Mouse (Mus musculus): ENCODE measurements around the gene Usp44.
"Not testable (repeated sequence)": the region's sequence is repeated elsewhere in the genome, so short reads cannot be mapped to it uniquely, and the experiment has no call there.

Gene Usp44

GRCm38 (mm10) chr10:93830931-93831729 is at the start of gene Usp44:
Gene Usp44, plus strand, starts transcription at chr10:93831555.
- DNase-seq (ENCODE audit: extremely low spot score, low read depth, low spot score): no peak

- DNase-seq (ENCODE audit: extremely low spot score, low read depth, low spot score): no peak
These were observed 47.9 kb upstream of the Usp44 start for GRCm38 (mm10) chr10:93783216-93784013.

DNA sequence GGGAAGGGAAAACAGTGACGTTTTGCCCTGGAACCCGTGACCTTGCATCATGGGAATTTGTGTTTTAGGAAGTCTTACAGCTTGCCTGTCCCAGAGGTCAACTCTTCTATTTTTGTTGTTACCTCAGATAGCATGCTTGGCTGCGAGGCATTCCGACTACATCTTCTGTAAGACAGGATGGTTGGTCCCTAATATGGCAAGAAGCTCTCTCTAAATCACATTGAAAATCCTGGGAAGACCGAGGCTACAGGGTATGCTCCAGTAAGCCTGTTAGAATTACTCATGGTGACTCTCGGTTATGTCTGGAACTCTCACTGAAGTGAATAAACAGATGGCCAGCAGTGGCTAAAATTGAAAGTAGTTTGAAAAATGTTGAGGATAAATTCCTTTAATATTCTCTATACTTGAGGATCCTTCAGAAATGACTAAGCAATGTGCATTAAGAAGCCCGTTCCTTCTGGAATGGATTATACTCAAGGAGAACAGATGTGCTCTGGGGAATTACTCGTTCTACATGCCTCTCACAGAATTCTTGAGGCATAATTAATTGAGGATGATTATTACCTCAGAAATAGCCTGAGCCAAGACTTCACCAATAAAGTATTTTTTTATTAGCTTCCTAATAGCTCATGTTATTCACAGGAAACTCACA is 31.5 kb upstream of the Usp44 start:
- no peak for DNase-seq (ENCODE audit: extremely low spot score, low read depth, low spot score)

DNA sequence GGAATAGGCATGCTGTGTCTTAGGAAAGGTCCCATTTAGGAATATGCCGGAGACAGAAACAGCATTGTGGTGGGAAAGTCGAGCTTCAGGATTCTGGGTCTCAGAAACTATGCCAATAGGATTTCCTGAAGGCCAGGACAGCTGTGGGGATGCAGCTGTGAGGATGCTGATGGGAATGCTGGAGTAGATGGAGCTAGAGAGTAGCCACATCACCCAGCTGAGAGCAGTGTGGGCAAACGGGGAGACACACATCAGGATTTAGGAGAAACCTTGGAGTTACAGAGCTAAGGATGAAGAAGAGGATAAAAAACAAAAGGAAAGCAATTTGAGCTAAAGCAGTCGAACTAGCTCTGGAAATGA is 31.0 kb upstream of the Usp44 start:
- DNase-seq (ENCODE audit: extremely low spot score, low read depth, low spot score): no peak

- no peak for DNase-seq (ENCODE audit: extremely low spot score, low read depth, low spot score)
These were observed 30.5 kb upstream of the Usp44 start for GRCm38 (mm10) chr10:93800895-93801294.

- DNase-seq (ENCODE audit: extremely low spot score, low read depth, low spot score): no peak
These were observed 28.2 kb upstream of the Usp44 start for GRCm38 (mm10) chr10:93803199-93803598.

DNA sequence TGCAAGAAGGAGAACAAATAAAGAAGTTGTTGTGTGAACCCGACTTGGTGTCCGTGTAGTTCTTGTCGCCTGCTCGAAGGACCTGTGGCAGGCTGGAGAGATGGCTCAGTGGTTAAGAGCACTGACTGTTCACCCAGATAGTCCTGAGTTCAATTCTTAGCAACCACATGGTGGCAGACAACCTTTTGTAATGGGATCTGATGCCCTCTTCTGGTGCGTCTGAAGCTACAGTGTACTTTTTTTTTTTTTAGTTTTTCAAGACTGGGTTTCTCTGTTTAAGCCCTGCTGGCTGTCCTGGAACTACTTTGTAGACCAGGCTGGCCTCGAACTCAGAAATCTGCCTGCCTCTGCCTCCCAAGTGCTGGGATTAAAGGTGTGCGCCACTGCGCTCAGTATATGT is 21.9 kb upstream of the Usp44 start:
- not testable (repeated sequence) for DNase-seq (ENCODE audit: extremely low spot score, low read depth, low spot score)

DNA sequence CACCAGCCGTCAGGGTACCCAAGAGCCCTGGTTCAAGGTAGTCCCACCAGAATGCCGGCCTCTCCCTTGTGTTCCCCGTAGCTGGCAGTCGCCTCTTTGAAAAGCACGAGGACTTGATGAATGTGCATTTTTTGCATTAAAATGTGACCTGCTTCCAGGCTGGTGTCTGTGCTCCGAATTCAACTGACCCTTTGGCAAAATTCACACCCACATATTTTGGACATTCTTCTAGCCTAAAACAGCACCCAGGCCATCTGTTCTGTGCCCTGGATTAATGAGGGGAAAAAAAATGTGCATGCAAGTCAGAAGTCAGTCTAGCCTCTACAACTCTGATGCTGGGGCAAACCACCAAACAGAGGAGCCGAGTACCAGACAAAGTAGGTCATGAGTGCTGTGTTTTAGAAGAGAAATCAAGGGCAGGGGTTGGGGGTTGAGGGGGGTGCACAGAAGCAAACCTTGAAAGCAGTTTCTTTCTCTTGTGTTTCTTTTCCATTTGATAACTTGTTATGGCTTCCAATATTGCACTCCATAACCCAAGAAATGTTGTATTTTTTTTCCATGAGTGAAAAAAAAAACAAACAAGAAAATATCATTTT is 20.7 kb upstream of the Usp44 start:
- DNase-seq (ENCODE audit: extremely low spot score, low read depth, low spot score): no peak

DNA sequence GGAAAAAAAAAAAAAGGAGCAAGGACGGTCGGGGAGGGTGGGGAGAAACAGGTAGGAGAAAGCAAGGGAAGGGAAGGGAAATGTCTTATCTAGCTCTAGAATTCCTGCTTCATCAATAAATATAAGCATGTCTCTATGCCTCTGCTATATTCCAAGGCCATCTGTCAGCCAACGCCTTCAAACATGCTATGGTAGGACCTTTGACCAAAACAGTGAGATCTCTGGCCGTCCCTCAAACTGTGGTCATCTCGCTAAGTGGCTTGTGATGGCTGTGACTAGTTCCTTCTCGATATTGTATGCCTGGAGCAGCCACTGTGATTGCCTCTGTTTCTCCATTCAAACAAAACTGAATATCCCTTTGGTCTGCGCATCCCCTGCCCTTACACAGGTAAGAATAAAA is 19.3 kb upstream of the Usp44 start:
- no peak for DNase-seq (ENCODE audit: extremely low spot score, low read depth, low spot score)

- DNase-seq (ENCODE audit: extremely low spot score, low read depth, low spot score): no peak
These were observed 18.5 kb upstream of the Usp44 start for GRCm38 (mm10) chr10:93812774-93813415.

DNA sequence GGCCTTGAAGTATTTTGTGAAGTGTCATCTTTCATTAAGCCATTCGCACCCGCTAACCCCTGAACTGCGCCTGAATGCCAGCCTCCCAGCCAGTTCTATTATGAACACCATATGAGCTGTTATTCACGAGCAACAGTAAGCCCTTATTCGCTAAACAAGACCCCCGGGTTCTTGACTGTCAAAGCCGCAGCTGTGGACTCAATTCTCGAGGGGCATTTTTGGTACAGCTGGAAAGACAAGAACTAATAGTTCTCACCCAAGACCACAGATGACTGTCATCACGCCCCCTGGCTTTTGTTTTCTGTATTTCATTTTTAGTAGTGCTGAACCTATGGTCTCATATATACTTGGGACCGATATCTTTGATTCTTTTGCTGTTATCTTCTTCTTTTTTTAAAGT is 17.6 kb upstream of the Usp44 start:
- DNase-seq (ENCODE audit: extremely low spot score, low read depth, low spot score): no peak

DNA sequence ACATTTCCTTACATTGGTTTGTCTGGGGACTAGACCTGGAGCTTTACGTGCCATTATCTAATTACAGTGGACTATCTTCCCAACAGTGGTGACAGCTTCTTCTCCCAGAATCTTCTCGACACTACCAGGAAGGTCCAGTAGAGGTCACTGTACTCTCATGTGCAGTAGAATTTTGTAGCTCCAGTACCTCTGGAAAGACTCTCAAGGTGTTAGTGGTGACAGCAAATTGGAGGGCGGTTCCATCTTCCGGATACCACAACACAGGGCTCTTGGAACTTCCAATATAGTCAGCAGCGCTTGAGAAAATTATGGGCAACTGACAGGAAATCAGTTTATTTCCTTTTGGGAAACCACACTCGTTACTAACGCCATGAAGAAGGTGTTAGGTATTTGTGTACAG is 12.7 kb upstream of the Usp44 start:
- no peak for DNase-seq (ENCODE audit: extremely low spot score, low read depth, low spot score)

DNA sequence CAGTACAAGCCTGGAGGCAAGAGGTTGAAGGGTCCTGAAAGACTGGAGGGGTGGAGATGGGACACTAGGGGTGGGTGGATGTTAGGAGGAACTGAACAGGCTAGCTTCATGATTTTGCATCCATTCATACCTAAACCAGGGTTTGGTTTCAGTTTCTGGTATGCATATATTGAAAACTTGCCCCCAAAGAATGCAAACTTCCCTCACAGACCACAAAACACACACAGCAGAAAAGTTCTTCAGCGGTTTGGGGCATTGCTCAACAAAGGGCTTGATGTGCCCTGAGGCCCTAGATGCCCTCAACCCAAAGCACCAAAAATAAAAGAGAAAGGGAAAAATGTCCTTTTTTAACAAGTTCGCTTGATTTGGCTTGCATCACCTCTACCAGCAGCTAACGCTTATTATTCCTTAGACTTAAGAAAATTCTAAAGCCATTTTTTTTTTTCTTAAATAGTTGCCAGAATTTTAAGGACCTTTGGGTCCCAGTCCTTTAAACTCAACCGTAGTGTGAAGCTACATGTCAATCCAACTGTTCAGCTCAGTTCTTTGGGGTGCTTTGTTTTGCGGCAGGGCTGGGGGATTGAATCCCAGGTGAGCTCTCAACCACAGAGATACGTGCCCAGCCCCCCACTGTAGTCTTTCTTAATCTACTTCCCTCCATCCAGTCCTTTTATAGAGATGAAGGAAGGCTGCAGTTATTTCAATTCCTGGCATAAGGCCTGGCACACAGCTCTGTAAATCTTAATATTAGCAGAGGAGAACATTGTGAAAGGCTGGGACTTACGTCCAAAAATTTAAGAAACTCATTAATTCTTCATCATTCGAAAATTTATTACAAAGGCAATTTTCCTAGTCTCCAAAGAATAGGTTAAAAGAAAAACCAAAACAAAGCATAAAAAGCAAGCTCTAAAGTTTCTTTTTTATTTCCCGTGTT is 1.2 kb upstream of the Usp44 start:
- DNase-seq (ENCODE audit: extremely low spot score, low read depth, low spot score): no peak

GRCm38 (mm10) chr10:93831730-93832574 is 597 bp downstream of the Usp44 start:
- no peak for DNase-seq (ENCODE audit: extremely low spot score, low read depth, low spot score)

GRCm38 (mm10) chr10:93832811-93833210 is 1.5 kb downstream of the Usp44 start:
- DNase-seq (ENCODE audit: extremely low spot score, low read depth, low spot score): no peak

GRCm38 (mm10) chr10:93833370-93833698 is 2.0 kb downstream of the Usp44 start:
- DNase-seq (ENCODE audit: extremely low spot score, low read depth, low spot score): no peak

DNA sequence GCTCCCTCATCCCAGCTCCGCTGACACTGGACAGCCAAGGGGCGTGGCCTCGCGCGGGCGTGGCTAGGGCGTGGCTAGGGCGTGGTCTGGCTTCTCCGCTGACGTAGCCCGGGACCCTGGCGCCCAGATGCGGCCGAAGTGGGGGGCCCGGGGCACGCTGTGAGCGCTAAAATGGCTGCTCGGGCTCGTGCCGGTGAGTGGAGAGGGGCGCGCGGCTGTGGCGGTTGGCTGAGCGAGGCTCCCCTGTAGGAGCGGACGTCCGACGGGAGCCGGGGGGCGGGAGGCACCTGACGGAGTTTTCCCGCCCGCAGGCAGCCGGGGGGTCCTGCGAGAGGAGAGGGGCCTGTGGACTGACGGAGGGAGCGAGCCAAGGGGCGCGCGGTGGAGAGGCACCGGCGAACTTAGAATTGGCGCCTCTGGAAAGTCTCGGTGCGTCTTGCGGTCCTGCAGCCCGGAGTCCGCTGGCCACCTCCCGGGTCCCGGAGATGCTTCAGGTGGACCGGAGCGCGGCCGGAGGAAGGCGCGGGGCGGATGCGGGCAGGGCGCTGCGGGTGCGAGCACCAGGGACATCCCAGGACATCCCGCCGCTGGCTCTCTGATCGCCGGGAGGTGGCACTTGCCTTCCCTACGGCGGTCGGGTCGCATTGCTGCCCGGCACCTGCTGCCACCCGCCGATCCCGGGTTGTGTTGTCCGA is 2.5 kb downstream of the Usp44 start:
- no peak for DNase-seq (ENCODE audit: extremely low spot score, low read depth, low spot score)

DNA sequence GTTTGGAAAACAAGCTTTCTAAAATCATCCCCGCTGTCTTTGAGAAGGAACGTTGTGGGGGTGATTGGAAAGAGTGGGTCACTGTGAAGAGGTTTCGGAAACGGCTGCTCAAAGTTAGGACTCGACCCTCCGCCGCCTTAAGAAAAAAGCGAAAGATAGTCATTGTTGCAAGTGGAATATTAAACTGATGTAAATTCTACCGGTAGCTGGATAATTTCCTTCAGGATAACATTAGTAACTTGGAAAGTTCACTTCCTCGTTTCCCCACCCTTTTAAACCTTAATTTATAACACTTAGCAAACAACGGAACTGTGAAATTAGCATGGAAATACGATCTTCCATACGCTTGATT is 3.0 kb downstream of the Usp44 start:
- DNase-seq (ENCODE audit: extremely low spot score, low read depth, low spot score): no peak

- not testable (repeated sequence) for DNase-seq (ENCODE audit: extremely low spot score, low read depth, low spot score)
These were observed 3.8 kb downstream of the Usp44 start for GRCm38 (mm10) chr10:93835115-93835514.

All from hindlimb bud, embryonic 11.5 days (tissue).